Mouse (Mus musculus) lung, embryonic 16.5 days (tissue): ENCODE results near the gene Scnn1g. TPM values are rescaled to one million over a fixed set of nuclear protein-coding genes. Genes with fewer than 3 reads are reported as not detected.

Experiments
- ATAC-seq: fragments of 200-750 bp; cut with Nextera tagmentation; 2 replicates; pipeline ENCODE4 v1.8.0; 2017; ENCODE audit warnings: low read depth, mild to moderate bottlenecking, moderate library complexity
- H3K27ac ChIP-seq: fragments of 300-500 bp; sonication (generic); 2 replicates; pipeline ENCODE4 v1.5.1; 2014; ENCODE audit warnings: mild to moderate bottlenecking, control low read depth, low read length
- H3K27me3 ChIP-seq: fragments of 300-500 bp; sonication (generic); 2 replicates; pipeline ENCODE4 v1.6.1; 2014; ENCODE audit warnings: low read depth, low read length, mixed read lengths; ENCODE audit not compliant: control insufficient read depth, insufficient read depth
- H3K36me3 ChIP-seq: fragments of 300-500 bp; sonication (generic); 2 replicates; pipeline ENCODE4 v1.6.1; 2014; ENCODE audit warnings: low read length; ENCODE audit not compliant: control insufficient read depth, insufficient read depth
- H3K4me1 ChIP-seq: fragments of 300-500 bp; sonication (generic); replicated peaks from 2 replicates; pipeline ENCODE4 v1.6.1; 2014; ENCODE audit warnings: low read length, mixed read lengths; ENCODE audit not compliant: control insufficient read depth, insufficient read depth
- H3K4me2 ChIP-seq: fragments of 300-500 bp; sonication (generic); 2 replicates; pipeline ENCODE4 v1.6.1; 2014; ENCODE audit warnings: low read depth, low read length, control low read depth
- H3K4me3 ChIP-seq: fragments of 300-500 bp; sonication (generic); 2 replicates; pipeline ENCODE4 v1.5.1; 2014; ENCODE audit warnings: mild to moderate bottlenecking, low read length, control low read depth
- H3K9ac ChIP-seq: fragments of 300-500 bp; sonication (generic); 2 replicates; pipeline ENCODE4 v1.6.1; 2014; ENCODE audit warnings: low read length, control low read depth
- H3K9me3 ChIP-seq: fragments of 300-500 bp; sonication (generic); 2 replicates; pipeline ENCODE4 v1.6.1; 2016; ENCODE audit warnings: low read length; ENCODE audit not compliant: control insufficient read depth
- WGBS: fragments of 180-500 bp; shearing (Covaris S2); extraction: QIAGEN DNeasy Blood & Tissue Kit; methylation state at CpG from one replicate; pipeline ENCODE4 v1.1.7; 2014; 5-methylcytosine and 5-hydroxymethylcytosine counted together
- polyA plus RNA-seq: library from polyadenylated mRNA; unstranded; fragments of >200 nt; fragmentation: Nextera tagmentation; extraction: Ambion mirVana; gene quantifications from 2 replicates; pipeline ENCODE4 v1.2.1, GENCODE M21; 2015

The Scnn1g gene
- polyA plus RNA-seq, 1 experiment from 2014 or later, result 11.5 TPM

DNA sequence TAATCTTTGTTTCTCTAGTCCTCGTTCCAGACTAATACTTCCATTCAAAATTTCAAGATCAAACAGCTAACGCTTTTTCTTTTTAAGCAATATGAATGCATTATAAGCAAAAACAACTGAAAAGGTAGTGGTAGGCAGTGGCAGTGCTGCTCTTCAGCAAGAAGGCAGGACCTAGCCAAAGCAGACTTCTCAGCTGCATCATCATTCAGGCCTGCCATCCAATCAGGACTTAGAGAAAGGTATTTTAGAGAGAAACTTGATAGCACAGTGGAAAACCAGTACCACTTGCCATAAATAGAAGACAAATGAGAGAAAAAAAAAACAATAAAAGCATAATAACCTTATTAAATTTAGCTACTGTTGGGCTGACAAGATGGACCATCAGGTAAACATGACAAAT is 29.2 kb upstream of the Scnn1g start:
- H3K36me3 ChIP-seq, result no peaks in the 10 kb centered on the region
- H3K9me3 ChIP-seq, result no peaks in the 10 kb centered on the region
- no peak overlapping the region for H3K9ac ChIP-seq
- peaks cover 10% of the 10 kb centered on the region for H3K4me1 ChIP-seq
- H3K27me3 ChIP-seq, result no peaks in the 10 kb centered on the region; the same call in 1 of the 2 replicates
- H3K27ac ChIP-seq, result no peak overlapping the region
- no peak for ATAC-seq
- no peak overlapping the region for H3K4me3 ChIP-seq
- 81% methylated on average over 2 of the region's 2 CpGs for WGBS
- H3K4me2 ChIP-seq, result peak overlapping the region; percentile 91; the same call in 1 of the 2 replicates

- ATAC-seq, result peak; percentile 37
- no peaks in the 10 kb centered on the region for H3K36me3 ChIP-seq
- H3K4me1 ChIP-seq, result peaks cover 10% of the 10 kb centered on the region
- H3K9me3 ChIP-seq, result no peaks in the 10 kb centered on the region
- H3K27me3 ChIP-seq, result no peaks in the 10 kb centered on the region; the same call in 1 of the 2 replicates
- peak overlapping the region; percentile 91 for H3K4me2 ChIP-seq
- under 1% methylated on average over 56 of the region's 77 CpGs for WGBS
- peak overlapping the region; percentile 36; the same call in 1 of the 2 replicates for H3K27ac ChIP-seq
- H3K4me3 ChIP-seq, result peak overlapping the region; percentile 87
- peak overlapping the region; percentile 74 for H3K9ac ChIP-seq
Measured at GRCm38 (mm10) chr7:121706411-121707072, 27.7 kb upstream of the Scnn1g start.

DNA sequence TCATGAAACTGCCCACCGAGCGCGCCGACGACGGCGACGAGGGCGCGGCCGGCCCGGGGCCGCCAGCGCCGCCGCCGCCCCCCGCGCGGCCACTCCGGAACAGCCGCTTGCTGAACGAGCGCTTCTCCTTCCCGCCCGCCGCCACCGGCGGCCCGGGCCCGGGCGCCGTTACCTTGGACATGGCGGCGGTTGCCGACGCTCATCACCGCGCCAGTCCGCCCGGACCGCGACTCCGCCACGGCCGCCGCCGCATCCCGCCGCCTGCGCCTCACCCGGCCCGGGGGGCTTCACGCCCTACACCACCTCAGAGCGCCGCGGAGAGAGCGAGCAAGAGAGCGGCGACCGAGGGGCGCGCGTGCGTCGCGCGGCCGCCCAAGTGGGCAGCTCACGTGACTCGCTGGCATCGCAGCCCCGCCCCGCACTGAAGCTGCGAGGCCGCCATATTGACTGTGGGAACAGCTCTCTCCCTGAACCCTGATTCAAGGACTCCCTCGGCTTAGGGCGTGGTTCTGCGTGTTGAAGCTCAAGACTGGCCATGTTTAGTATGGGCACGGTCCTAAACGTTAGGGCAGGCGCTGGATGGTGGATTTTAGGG is 27.1 kb upstream of the Scnn1g start, which contains the start of gene Usp31:
Usp31 (minus strand) TSS at position 181 of the 595 bp plus-strand sequence.
- peak; percentile 99 for ATAC-seq
- Histone ChIP-seq H3K4me1 (peaks cover 10% of the 10 kb centered on the region), H3K4me2 (peak within 1 kb of the TSS; percentile 91), H3K4me3 (peak within 1 kb of the TSS; percentile 87), H3K9ac (peak within 1 kb of the TSS; percentile 74), H3K27ac (peak within 1 kb of the TSS; percentile 36; the same call in 1 of the 2 replicates), H3K36me3 (no peaks in the 10 kb centered on the region), H3K27me3 (no peaks in the 10 kb centered on the region; the same call in 1 of the 2 replicates), H3K9me3 (no peaks in the 10 kb centered on the region)
- under 1% methylated on average over 50 of the region's 82 CpGs for WGBS

DNA sequence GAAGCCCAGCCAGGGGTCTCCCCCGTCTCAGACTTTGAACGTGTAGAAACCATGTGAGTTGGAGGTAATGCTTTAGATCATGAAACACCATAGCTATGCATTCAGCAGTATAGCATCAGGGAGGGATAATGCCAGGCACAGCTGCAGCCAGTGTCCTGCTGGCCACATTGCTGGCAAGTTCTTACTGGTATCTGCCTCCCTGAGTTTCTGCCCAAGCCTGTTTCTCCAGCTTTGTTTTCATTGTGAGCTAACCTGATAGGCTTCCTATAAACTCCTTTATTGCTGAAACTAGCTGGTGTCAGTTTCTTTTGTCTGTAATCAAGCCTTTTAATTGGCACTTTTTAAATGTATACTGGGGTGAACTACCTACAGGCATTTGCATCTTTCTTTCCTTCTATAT is 23.1 kb upstream of the Scnn1g start:
- H3K9me3 ChIP-seq, result no peaks in the 10 kb centered on the region
- no peaks in the 10 kb centered on the region; the same call in 1 of the 2 replicates for H3K27me3 ChIP-seq
- H3K4me2 ChIP-seq, result no peak overlapping the region
- H3K9ac ChIP-seq, result no peak overlapping the region
- ATAC-seq, result no peak
- H3K36me3 ChIP-seq, result no peaks in the 10 kb centered on the region
- peaks cover 1% of the 10 kb centered on the region; the same call in 1 of the 2 replicates for H3K4me1 ChIP-seq
- no peak overlapping the region for H3K4me3 ChIP-seq
- no peak overlapping the region for H3K27ac ChIP-seq
- 38% methylated on average over 2 of the region's 2 CpGs for WGBS

DNA sequence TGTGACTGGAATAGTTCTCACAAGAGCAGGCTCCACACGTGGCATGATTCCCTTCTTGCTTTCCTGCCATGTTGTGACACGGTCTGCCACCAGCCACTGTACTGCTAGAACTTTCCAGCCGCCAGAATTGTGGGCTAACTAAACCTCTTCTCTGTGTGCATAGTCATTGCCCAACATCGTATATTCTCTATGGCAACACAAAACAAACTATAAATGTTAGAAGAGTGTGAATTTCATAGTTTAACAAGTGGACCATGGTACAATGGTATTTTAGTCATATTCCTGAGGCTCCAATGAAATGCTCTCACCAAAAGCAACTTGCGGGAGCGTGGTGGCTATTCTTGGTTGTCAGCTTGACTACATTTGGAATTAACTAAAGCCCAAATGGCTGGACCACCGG is 17.2 kb upstream of the Scnn1g start:
- Histone ChIP-seq H3K9me3 (no peaks in the 10 kb centered on the region), H3K9ac (no peak overlapping the region), H3K4me1 (no peaks in the 10 kb centered on the region), H3K4me3 (no peak overlapping the region), H3K27ac (no peak overlapping the region), H3K4me2 (no peak overlapping the region), H3K36me3 (no peaks in the 10 kb centered on the region), H3K27me3 (no peaks in the 10 kb centered on the region)
- 67% methylated on average over 7 of the region's 7 CpGs for WGBS
- ATAC-seq, result no peak

- Histone ChIP-seq H3K9ac (no peak overlapping the region), H3K4me3 (no peak overlapping the region), H3K4me2 (no peak overlapping the region), H3K9me3 (no peaks in the 10 kb centered on the region), H3K4me1 (no peaks in the 10 kb centered on the region), H3K27me3 (peaks cover 11% of the 10 kb centered on the region), H3K36me3 (no peaks in the 10 kb centered on the region), H3K27ac (no peak overlapping the region)
- ATAC-seq, result no peak
- WGBS, result 14% methylated on average over 5 of the region's 5 CpGs
Measured at GRCm38 (mm10) chr7:121730225-121730624, 4.1 kb upstream of the Scnn1g start.

DNA sequence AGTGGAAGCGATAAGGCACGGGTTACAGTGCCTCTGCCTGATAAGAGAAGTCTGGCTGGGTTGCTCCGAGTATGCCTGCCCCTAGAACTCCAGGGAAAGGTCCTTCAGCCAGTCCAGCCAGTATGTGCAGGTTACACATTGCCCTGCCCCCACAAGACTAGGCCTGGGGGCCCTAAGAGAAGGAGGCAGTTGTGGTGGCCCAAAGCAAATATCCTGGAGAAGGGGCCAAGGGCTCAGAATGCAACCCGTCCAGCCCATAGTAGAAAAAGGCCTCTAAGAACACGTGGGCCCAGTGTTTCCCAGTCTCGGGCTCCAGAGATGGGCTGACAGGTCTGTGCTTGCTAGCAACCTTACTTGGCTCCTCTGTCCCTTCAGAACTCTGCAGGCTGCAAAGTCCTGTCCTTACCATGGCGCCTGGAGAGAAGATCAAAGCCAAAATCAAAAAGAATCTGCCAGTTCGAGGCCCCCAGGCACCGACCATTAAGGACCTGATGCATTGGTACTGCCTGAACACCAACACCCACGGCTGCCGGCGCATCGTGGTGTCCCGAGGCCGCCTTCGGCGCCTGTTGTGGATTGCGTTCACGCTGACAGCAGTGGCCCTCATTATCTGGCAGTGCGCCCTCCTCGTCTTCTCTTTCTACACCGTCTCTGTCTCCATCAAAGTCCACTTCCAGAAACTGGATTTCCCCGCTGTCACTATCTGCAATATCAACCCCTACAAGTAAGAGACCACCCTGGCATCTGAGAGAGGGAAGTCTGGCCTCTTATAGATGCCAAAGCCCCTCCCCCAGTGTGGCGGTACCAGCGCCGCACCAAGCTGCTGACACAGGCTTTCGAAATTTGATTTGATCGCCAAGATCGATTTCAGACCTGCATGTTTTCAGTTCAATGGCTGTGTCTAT is 3.5 kb downstream of the Scnn1g start:
- ATAC-seq, result peak; percentile 35; the same call in 1 of the 2 replicates
- H3K27ac ChIP-seq, result peak overlapping the region; percentile 9; the same call in 1 of the 2 replicates
- H3K27me3 ChIP-seq, result peaks cover 11% of the 10 kb centered on the region
- H3K4me2 ChIP-seq, result peak overlapping the region; percentile 34; the same call in 1 of the 2 replicates
- no peaks in the 10 kb centered on the region for H3K36me3 ChIP-seq
- WGBS, result 43% methylated on average over 29 of the region's 29 CpGs
- no peak overlapping the region for H3K4me3 ChIP-seq
- H3K4me1 ChIP-seq, result no peaks in the 10 kb centered on the region
- H3K9ac ChIP-seq, result no peak overlapping the region
- no peaks in the 10 kb centered on the region for H3K9me3 ChIP-seq

DNA sequence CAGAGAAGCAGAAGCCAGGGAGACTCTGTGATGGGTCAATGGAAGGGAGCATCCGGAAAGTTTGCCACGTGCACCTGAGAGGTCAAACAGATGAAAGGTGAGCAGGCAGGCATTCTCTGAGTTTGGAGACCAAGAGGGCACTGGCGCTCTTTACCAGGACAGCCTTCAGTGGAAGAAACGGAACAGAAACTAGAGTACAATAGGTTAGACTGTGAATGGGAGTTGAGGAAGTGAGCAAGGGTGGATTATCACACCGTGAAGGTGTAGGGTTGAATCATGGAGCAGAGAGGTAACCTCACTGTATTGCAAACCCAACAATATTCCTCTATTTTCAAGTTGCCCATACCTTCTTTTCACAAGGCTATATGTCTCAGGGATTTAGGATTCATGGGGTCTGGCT is 16.0 kb downstream of the Scnn1g start:
- WGBS, result 75% methylated on average over 5 of the region's 5 CpGs
- no peaks in the 10 kb centered on the region for H3K36me3 ChIP-seq
- no peaks in the 10 kb centered on the region for H3K27me3 ChIP-seq
- ATAC-seq, result no peak
- no peak overlapping the region for H3K4me3 ChIP-seq
- H3K9me3 ChIP-seq, result no peaks in the 10 kb centered on the region
- no peaks in the 10 kb centered on the region for H3K4me1 ChIP-seq
- no peak overlapping the region for H3K9ac ChIP-seq
- no peak overlapping the region for H3K4me2 ChIP-seq
- no peak overlapping the region for H3K27ac ChIP-seq

- H3K36me3 ChIP-seq, result no peaks in the 10 kb centered on the region
- H3K9me3 ChIP-seq, result no peaks in the 10 kb centered on the region
- H3K27ac ChIP-seq, result no peak overlapping the region
- 0 out of 2 replicates have a peak, but pooled peaks have one; percentile 20 for ATAC-seq
- H3K9ac ChIP-seq, result no peak overlapping the region
- no peaks in the 10 kb centered on the region for H3K27me3 ChIP-seq
- 44% methylated on average over 8 of the region's 8 CpGs for WGBS
- H3K4me3 ChIP-seq, result no peak overlapping the region
- no peak overlapping the region for H3K4me2 ChIP-seq
- no peaks in the 10 kb centered on the region for H3K4me1 ChIP-seq
Measured at GRCm38 (mm10) chr7:121754748-121755147, 20.5 kb downstream of the Scnn1g start.
